Mouse (Mus musculus) cerebellum, adult 8-10 months (tissue): Measurements from ENCODE around the gene Rbl2.
A peak's percentile ranks its signal among the peaks of the same experiment; 100 is the strongest.

Experiments
- DNase-seq: peaks from one replicate; pipeline ENCODE4 v3.0.0; 2022

The Rbl2 gene

DNA sequence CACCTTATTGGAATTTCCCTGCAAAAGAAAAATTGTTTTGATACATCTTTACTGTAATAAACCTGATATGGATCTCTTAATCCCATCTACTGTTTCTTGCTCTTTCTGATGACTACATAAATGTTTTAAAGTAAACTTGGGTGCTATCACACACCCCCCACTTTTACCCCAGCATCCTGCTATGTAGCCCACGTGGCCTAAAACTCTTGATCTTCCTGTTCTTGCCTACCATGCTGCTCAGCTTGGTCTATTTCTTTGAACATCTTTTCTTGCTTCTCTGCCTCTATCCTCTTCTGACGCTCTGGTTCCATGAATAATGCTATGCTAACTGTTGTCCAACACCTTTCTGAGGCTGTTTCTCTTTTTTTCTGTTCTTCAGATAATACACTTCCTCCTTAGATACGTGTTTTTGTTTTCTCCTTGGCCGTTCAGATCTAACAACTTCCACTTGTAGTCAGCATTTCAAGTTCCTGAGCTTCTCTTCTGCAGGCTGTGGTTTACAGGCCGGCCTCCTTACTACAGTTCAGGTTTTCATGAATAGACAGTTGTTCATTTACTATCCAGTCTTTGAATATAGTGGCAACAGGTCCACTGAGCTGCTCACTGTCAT is 42.1 kb downstream of the Rbl2 start:
- DNase-seq = no peak

DNA sequence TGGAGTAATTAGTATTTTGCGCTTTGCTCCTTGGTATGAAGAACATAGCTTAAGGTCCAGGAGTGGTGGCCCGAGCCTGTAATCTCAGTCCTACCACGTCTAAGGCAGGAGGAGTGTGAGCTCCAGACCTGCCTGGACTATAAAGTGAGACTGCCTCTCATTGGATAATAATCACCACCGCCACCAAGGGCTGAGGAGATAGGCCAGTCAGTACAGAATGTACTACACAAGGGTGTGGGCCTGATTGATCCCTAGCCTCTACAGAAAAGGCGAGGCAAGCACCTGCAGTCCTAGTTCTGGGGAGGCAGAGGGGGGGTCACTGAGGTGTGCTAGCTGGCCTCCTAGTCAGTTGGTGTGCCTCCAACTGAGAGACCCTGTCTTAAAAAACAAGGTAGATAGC is 44.6 kb downstream of the Rbl2 start:
- DNase-seq = no peak

DNA sequence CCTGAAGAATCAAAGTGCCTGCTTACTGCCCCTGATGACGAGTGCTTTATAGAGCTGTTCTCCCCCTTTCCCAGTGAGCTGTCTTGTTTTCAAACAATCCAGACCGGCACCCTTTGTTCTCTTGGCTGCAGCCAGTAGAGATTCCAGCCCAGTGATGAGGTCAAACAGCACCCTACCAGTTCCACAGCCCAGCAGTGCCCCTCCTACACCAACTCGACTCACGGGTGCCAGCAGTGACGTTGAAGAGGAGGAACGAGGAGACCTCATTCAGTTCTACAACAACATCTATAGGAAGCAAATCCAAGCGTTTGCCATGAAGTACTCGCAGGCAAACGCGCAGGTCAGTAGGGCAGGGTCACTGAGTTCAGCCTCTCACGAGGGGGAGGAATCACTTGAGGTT is 45.1 kb downstream of the Rbl2 start:
- DNase-seq = no peak

DNA sequence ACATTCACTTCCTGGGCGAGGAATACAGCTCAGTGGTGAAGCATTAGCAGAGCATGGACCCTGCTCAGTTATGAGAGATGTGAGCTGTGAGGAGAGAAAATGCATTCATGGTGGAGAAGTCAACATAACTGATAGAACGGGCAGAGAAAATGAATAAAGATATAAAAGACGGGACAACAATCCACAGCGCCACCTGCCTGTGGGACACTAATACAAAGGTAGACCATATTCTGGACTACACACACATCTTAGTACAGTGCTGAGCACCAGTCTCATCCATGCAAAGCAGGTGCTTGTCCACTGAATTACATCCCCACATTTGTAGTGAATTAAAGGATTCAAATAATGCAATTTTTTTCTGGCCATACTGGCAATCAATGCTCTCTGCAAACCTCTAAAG is 47.7 kb downstream of the Rbl2 start:
- DNase-seq = no peak

DNA sequence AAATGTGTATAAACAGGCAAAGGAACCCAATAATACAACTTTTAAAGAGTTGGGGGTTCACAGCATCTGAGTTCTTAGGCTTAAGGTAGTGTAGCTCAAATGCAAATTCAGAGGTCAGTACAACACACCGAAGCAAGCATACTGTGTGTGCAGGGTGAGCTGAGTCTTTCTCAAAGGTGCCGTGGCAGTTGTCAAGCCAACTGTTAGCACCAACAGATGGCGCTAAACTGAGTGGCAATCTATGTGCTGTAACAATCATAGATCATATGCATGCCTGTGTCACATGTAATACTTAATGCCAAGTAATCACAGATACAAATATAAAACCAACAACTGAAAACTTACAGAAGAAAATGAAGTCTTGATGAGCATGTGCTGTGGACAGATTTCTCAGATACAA is 48.3 kb downstream of the Rbl2 start:
- no peak for DNase-seq

DNA sequence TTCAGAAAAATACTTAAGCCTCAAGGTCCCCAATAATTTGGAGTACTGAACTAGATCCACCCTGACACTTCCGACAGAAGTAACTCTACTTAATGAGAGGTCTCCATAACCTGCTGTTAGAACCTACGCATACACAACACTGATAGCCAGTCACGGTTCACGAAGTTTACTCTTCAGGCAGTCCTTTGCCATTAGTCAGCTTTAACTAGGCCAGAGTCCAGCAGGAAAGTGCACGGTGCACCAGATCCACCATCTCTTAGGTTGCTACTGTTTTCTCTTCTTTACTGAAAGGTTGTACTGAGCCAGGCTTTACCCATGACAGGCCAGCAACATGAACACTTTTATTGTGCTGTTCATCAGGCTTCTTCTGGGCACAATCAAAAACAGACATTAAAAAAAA is 54.5 kb downstream of the Rbl2 start:
- DNase-seq = no peak

- DNase-seq = no peak
Observed at GRCm38 (mm10) chr8:91126786-91127185, 56.9 kb downstream of the Rbl2 start.

DNA sequence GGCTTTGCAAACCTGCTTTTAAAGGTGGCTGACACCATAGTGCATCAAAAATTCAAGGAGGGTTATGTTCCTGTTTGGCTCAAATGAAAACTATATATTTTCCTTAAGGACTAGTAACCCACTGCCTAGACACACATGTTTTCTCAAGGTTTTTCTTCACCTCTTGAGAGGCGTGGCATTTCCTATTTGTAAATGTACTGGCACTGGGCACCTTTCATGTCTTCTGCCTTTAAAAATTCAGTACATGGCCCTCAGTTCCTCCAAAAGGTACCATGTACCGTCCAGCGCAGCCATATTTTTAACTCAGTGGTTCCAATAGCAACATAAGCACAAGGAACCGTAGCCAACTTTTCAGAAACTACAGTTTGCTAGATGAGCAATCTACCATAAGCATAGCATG is 62.9 kb downstream of the Rbl2 start:
- DNase-seq = no peak

GRCm38 (mm10) chr8:91133441-91134069 is 63.7 kb downstream of the Rbl2 start:
- DNase-seq = no peak

DNA sequence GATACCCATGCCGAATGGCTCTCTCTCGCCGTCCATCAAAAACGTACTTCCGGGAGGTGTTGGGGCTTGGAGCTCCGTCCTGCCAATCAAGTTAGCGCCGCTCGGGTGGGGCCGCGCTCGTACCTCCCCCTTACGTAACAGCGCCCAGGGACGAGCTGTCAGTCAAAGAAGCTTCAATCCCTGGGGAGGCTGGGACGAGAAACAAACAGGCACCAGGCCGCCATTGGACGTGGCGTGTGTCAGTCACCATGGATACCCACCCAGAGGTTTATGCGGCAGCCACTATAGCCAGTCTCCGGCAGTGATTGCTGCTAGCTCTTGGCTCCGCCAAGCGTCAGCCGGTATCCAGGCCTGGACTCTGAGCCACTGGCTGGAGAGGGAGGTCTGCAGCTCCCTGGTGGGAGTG is 64.2 kb downstream of the Rbl2 start:
- peak; percentile 100 for DNase-seq

DNA sequence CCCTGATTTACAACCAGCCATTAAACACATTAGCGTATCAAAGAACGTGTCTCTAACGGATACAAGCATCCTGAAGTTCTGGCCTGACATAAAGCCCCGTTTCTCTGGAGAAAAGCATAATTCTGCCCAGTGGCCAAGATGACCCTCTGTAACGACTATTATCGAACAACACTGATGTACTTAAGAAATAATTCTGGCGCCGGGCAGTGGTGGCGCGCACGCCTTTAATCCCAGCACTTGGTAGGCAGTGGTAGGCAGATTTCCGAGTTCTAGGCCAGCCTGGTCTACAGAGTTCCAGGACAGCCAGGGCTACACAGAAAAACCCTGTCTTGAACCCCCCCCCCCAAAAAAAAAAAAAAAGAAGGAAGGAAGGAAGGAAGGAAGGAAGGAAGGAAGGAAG is 64.8 kb downstream of the Rbl2 start:
- peak; percentile 38 for DNase-seq

GRCm38 (mm10) chr8:91135308-91136181 is 65.7 kb downstream of the Rbl2 start:
- DNase-seq = peak; percentile 13

DNA sequence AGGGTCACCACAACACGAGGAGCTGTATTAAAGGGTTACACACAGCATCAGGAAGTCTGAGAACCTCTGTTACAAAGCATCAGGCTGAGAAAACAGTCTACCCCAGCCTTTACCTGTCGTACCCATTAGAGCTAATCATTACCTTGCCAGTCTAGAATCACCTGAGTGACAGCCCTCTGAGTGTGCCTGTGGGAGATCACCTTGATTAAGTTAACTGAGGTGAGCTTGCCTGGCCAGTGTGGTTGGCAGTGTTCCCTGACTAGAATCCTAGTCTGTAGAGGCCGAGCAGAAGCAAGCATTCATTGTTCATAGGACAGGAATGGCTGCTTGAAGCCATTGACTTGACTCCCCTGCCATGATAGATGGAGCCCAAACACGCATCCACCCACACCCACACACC is 71.0 kb downstream of the Rbl2 start:
- DNase-seq = no peak

- DNase-seq = peak; percentile 61
Observed at GRCm38 (mm10) chr8:91147715-91148114, 77.9 kb downstream of the Rbl2 start.

DNA sequence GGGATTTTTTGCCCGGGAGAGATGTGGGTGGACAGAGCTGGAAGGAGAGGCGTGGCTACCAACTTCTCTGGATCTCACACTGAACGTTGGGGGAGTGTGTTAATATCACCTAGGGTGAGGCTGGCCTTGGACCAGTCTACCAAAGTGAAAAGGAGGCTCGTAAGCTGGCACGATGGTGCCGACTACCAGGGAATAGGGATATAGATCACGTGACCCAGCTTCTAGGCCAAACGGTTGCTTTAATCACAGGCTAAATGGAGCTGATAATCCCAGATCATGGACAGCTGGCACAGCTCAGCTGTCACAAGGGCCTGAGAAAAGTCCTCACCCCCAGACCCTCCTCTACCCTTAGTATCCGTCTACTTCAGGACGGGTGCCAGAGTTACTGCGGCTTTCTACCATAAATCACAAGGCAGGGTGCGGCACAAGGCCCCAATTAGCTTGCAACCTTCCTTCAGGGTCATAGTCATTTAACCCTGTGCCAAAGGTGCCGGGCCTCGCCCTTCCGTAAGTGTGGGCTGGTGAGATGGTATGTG is 78.9 kb downstream of the Rbl2 start:
- DNase-seq = no peak

DNA sequence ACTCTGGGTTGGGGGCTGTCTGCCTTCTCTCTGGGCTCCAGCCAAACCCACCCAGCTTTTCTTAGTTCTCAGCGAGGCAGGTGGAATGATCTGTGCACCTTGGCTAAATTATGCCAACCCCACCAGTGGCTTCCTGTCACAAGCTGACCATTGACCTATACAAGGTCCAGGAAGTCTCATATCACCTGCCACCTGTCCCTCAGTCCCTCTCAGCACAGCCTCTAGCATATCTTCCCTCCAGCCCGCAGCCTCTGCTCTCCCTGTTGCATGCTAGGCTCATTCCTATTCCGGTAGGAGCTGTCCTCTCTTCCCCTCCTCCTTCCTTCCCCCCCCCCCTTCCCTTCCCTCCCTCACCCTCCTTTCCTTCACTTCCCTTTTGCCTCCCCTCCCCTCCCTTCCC is 79.4 kb downstream of the Rbl2 start:
- no peak for DNase-seq

- no peak for DNase-seq
Observed at GRCm38 (mm10) chr8:91151531-91151930, 81.7 kb downstream of the Rbl2 start.

GRCm38 (mm10) chr8:91153831-91154230 is 84.0 kb downstream of the Rbl2 start:
- DNase-seq = no peak

- no peak for DNase-seq
Observed at GRCm38 (mm10) chr8:91154564-91154963, 84.7 kb downstream of the Rbl2 start.

DNA sequence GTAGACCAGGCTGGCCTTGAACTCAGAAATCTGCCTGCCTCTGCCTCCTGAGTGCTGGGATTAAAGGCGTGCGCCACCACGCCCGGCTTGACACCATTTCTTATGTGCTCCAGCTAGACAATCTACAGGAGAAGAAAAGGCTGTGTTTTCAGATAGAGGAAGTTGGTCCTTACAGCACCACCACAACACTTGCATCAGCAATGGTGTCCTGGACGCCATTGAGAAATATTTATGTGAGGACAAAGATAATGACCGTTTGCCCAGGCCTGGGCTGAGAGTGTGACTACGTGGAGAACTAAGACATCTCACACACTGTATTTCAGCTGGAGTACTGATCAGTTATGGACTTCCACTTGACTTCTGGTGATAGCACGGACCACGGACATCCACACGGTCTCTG is 88.8 kb downstream of the Rbl2 start:
- no peak for DNase-seq

GRCm38 (mm10) chr8:91159959-91160800 is 90.3 kb downstream of the Rbl2 start:
- no peak for DNase-seq

- DNase-seq = no peak
Observed at GRCm38 (mm10) chr8:91170152-91170551, 100.3 kb downstream of the Rbl2 start.

- DNase-seq = no peak
Observed at GRCm38 (mm10) chr8:91170914-91171313, 101.1 kb downstream of the Rbl2 start.
